Mouse (Mus musculus): Measurements from ENCODE around the gene Pate2.
A peak's percentile ranks its signal among the peaks of the same experiment; 100 is the strongest.
"Not testable (repeated sequence)": the region's sequence is repeated elsewhere in the genome, so short reads cannot be mapped to it uniquely, and the experiment has no call there.

Gene Pate2

DNA sequence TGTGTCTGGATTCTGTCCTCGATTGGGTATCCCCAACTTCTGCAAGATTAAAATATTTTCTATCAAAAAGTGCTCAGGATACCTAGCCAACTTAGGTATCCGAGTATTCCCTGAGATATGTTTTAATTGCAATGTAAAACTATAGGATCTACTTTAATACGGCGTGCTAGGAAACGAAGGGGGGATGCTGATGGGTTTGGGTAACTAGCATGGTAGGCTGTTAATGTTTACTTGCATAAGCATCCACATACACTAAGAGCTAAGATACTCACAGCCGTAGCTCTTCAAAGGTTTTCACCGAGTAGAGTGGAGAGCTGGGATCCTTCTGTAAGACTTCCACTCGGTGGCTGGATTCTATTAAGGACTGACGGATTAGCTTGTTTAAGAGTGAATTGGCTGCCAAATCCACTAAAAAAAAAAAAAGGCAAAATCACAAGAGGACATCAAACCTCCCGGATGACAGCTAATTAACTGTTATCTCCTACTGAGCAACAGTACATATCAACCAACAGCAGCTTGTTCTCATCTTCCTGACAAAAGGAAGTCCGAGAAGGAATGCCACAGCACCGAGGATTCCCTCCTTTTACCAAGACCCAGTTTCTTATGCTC is 13.5 kb upstream of the Pate2 start:
- DNase-seq (ENCODE audit: low spot score in 2 of 2): no peak

DNA sequence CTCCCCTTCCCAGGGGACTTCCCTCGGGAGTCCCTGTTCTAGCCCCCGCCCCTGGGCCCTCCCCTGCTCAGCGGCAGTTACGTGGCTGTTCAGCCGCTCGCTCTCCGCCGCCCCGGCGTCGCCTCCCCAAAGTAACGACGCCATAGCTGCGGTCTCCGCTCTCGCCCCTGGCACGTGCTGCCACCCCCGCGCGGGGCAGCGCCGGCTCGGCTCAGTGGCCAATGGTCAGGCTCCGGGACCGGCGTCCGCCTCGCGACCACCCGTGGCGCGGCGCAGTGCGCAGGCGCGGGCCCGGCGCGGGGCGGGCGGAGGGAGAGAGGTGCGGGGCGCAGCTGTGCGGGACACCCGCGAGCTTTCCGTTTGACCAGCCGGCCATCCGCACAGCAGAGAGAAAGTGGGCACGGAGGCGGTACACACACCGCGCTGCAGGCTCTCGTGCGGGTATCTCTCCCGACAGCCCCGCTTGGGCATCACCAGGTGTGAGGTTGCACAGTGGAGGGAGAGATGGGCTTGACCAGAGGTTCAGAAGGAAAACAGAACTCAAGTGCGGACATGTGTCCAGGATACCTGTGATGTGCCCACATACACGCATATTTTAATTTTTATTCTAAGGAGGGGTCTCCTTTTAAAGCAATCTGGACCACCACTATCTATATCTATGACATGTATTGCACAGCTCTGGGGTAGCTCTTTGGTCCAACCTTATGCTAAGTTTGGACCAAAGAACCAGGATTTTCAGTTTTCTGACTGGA is 11.7 kb upstream of the Pate2 start, which contains the start of the genes Ddx25 and Pus3:
Gene Ddx25, minus strand, starts transcription at position 272 of the 752 bp plus-strand sequence.
Gene Pus3, plus strand, starts transcription at position 339 of the 752 bp plus-strand sequence.
- peak; percentile 86 to 89 for DNase-seq (ENCODE audit: low spot score in 2 of 2)

DNA sequence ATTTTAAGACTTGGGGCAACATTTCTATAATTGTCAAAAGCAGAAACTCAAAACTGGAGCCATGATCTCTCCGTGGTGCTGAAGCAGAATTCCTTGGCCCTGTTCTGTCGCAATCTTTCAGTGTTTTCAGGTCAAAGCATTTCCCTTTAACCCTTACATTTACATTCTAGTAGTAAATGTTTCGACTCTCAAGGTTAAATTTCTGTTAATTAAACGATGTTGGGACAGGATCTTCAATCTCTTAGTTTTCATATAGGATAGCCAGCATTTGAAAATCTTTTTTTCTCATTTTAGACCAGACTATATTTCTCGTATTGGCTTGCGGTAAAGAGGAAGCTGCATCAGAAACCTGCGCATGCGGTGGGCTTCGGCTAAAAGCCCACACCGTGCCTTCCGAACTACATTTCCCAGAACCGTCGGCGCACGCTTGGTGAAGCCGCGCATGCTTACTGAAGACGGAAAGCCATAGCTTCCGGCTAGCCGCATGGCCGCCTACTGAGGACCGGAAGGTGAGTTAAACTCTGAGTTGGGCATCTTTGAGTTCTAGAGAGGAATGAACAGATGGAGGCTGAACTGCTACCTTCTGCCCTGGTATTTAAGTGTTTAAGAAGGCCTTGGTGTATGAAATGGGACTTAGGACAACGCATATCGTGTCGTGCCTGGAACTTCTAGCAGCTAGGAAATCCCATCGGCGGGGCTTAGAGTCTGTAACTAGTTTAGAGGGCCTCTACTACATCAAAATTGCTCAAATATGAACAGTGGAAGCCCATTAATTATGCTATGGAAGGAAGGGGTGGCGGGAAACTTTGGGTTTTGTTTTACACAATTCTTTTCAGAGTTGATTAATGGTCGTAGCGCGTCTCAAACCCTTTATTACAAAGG is 10.8 kb upstream of the Pate2 start:
- DNase-seq (ENCODE audit: low spot score in 2 of 2): peak; percentile 94 to 95

DNA sequence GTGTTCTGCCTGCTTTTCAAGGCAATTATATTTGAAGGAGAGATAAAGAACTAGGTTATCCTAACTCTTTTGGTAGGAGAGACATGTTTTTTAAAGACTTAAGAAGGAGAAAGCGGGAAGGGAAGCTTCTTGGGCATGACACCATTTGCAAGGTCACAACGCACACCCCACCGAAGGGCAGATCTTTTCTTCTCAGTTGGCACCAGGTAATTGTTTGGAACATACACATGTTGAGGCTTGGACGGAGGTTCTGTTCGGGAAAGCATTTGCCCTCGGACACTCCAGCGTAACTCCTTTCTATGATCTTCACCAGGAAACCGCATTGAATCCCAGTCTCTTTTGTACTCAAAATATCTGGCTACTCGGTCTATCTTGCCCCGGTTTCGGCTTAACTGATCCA is 9.0 kb upstream of the Pate2 start:
- DNase-seq (ENCODE audit: low spot score in 2 of 2): no peak

DNA sequence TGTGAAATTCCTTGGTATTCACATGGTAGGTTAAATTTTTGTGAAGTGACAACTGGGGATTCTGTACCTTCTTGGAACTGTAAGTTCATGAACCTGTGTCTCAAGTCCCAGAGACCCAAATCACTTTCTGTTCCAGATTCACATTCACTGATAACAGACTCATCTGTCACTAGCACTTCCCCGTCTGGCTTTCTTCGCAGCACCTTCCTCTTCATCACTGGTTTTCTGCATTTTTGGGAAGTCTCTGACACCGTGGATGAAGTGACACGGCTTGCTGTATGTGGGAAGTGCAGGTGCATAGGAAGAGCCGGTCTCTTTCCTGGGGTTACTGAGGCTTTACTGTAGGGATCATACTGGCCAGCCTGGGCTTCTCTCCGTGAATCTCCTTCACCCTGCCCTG is 8.5 kb upstream of the Pate2 start:
- DNase-seq (ENCODE audit: low spot score in 2 of 2): no peak

DNA sequence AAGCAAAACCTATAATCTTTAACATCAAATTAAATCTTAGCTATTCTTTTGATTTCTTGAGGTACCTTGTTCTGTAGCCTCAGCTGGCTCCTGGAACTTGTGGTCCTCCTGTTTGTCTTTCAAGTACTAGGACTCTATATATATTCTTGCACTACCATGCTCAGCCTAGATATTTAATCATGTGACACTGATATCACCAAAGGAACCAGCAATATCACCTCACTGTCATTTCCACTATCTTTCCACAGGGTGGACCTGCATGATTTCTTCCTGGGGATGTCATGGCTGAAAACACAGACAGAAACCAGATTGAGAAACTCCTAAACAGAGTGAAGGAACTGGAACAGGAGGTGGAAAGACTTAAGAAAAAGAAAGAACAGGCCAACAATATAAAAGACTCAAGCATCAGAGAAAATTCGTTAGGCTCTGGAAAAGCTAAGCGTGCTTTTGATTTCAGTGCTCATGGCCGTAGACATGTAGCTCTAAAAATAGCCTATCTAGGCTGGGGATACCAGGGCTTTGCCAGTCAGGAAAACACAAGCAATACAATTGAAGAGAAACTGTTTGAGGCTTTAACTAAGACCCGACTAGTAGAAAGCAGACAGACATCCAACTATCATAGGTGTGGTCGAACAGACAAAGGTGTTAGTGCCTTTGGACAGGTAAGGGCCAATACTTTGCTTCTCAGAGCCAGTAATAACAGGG is 5.4 kb upstream of the Pate2 start:
- no peak for DNase-seq (ENCODE audit: low spot score in 2 of 2)

DNA sequence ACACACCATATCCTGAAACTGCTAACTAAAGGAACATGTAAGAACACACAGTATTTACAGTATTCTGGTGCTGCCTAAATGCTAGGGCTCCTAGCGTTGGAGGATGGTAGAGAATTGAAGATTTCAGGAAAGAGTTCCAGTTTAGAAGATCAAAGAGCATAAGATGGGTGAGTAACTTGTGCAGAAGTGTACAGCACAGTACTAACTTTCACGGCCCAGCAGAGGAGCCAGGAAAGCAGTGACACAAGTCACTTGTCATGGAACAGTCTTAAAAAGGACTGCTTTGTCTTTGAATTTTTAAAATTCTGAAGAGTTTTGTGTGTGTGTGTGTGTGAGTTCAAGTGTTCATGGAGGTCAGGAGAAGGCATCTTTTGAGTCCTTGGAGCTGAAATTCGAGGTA is 2.1 kb upstream of the Pate2 start:
- DNase-seq (ENCODE audit: low spot score in 2 of 2): no peak

DNA sequence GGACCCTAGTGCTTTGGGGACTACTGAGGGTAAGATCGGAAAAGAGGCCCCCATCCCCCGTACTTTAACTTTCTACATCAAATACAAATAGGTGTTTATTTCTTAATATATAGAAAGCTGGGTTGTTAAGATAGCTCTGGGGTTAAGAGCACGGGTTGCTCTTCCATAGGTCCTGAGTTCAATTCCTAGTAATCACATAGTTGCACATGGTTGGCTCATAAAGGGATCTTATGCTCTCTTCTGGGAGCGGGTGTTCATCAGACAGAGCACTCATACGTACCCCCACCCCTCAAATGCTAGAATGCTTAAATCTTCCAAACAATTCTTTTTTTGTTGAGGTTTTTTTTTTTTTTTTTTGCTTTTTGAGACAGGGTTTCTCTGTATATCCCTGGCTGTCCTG is 579 bp downstream of the Pate2 start:
- no peak for DNase-seq (ENCODE audit: low spot score in 2 of 2)

DNA sequence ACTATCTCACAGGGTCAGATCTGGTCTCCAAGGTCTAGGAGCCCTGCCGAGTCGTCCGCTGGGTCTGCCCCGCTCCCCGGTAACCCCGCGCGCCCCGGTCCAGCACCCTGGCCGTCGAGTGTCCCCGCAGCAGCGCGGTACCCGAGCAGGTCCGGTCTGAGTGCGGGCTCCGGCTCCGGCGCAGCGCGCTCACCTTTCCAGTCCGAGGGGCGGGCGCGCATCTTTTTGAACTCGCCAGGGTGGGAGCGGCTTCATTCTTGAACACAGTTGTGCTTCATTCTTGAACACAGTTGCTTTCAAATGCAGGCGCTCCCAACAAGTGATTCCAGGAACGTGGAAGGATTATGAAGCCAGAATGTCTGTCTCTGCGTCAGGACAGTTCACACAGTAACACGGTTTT is 4.3 kb downstream of the Pate2 start:
- no peak for DNase-seq (ENCODE audit: low spot score in 2 of 2)

DNA sequence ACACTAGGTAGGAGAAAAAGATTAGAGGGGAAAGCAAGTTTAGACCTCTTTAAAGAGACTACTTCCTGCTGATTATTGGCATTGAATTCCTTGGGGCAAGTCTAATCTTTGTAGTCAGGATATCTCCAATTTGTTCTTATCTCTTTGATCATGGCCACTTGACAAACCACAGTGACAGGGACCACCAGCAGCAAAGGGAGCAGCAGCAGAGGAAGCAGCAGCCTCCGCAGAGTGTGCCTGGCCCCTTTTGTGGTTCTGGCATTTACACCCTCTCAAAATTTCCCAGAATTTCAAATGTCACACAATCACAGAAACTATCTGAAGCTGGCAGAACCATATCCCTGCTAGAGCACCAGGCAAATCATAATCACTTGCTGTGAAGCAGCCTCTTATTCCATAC is 17.6 kb downstream of the Pate2 start:
- DNase-seq (ENCODE audit: low spot score in 2 of 2): no peak

DNA sequence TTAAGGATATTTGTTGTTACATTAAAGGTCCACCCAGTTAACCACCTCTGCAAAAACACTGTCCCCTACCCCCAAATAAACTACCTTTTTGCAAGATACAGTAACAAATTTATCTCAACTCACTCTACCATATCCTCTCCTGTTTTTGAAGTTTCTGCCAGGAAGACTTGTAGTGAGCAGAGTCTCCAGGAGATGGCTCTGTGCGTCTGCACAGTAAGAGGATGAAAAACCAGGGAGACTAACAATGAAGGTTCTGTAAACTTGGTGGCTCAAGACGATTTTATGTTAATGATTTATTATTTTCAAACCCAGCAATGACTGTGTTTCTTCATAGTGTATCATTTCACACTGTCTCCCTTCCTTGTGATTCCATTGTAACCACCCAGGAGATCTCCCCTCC is 22.8 kb downstream of the Pate2 start:
- DNase-seq (ENCODE audit: low spot score in 2 of 2): peak; percentile 56 to 60

DNA sequence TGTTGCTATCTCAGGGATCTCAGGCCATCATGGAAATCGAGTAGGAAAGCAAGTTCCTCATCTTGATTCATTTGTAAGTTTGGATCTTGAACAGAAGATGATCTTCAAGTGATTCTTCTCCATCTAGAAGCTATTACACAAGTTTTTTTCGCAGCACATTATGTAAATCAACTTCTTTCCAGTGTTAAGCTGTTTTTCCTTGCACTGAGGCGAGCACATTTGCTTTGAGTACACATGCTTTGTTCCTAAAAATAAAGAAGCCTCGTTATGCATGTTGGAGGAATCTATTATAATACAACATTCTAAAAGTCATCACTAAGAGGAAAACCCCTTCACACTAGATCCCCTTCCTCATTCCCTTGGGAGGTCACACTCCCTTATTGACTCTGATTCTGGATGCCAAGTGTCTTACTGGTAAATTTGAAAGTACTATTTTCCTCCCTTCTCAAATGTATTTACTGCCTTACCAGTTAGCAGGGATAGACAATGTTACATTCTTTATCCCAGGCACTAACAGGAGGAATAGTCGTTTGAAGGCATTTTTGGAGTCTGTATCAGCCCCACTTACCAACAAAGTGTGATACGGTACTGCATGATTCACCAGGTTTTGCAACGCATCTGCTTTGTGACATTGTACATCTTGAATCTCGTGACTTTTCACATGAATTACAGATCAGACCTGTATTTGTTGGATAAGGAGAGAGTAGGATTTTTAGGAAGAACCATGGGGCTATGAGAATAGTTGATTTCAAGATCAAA is 37.7 kb downstream of the Pate2 start:
- peak in 1 of 2 experiments; percentile 29 for DNase-seq (ENCODE audit: low spot score in 2 of 2)

DNA sequence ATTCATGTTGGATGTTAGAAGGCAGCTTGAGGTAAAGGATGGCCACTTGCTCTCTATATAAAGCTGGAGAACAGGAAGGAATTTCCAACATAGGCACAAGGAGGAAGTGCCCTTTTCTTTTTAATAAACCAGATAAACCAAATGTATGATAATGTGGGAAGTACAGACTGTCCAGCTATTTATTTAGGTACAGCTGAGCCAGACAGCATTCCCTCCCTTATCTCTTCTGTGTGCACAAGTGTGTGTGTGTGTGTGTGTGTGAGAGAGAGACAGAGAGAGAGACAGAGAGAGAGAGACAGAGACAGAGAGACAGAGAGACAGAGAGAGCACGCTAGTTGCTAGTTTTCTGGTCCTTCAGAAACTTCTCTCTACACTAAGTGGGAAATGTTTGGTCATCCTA is 41.8 kb downstream of the Pate2 start, which contains the start of gene Pate4:
Gene Pate4, minus strand, starts transcription at position 101 of the 400 bp plus-strand sequence.
- no peak for DNase-seq (ENCODE audit: low spot score in 2 of 2)

DNA sequence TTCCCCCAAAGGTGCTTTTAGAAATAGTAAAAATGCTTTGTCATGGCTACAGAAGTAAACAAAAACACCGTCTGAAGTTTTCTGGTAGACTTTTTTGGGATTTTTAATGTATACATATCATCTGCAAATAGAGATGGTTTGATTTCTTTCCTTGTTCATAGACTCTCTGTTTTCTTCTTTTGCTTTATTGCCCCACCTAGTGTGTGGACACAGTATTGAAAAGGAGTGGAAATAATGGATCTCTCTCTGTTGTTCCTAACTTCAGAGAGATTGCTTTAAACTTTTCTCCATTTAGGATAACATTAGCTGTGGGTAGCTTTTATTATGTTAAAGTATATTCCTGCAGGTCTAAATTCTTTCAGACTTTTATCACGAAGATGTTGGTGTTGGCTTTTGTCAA is 43.9 kb downstream of the Pate2 start:
- no peak for DNase-seq (ENCODE audit: low spot score in 2 of 2)

DNA sequence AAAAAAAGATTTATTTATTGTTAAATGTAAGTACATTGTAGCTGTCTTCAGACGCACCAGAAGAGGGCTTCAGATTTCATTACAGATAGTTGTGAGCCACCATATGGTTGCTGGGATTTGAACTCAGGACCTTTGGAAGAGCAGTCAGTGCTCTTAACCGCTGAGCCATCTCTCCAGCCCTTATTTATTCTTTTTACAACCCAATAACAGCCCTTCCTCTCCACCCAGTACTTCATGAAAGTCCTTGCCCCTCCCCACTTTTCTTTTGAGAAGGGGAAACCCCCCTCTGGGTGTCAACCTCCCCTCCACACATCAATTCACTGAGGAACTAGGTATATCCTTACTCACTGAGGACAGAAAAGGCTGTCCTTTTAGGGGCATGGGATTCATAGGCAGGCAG is 46.7 kb downstream of the Pate2 start:
- DNase-seq (ENCODE audit: low spot score in 2 of 2): not testable (repeated sequence)

DNA sequence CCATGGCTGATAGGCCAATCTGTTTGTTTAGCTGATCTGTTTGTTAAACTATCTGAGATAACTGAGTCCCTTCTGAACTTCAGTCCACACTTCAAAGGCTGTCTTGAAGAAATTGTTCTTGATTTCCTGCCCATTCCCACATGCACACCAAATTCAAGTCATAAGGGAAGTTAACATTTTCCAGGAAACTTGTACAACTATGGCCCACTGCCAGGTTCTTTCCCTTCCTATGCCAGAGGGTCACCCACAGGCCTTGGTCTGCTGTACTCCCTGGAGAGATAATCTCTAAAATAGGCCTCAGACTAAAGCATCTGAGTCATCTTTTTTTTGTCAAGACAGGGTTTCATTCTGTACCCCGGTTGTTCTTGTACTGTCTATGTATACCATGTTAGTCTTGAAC is 62.9 kb downstream of the Pate2 start:
- DNase-seq (ENCODE audit: low spot score in 2 of 2): no peak

DNA sequence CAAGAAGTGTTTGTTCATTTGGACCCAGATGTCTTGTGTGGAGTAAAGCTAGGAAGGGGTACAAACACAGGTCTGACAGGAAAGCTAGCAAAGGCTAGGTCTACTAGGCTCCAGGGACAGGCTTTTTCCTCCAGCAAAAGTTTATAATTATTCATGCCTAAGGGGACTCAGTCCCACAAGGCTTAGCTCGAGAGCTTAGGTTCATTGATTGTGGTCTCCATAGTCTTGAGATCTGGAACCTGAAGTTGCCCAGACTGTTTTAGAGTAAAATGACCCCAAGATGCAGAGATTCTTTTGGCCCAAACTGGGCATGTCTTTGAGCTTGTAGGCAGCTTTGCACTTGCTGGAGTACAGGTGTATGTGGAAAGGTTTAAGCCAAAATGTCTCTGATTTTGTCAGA is 78.0 kb downstream of the Pate2 start, which contains the start of gene Pate3:
Gene Pate3, minus strand, starts transcription at position 101 of the 400 bp plus-strand sequence.
- no peak for DNase-seq (ENCODE audit: low spot score in 2 of 2)

DNA sequence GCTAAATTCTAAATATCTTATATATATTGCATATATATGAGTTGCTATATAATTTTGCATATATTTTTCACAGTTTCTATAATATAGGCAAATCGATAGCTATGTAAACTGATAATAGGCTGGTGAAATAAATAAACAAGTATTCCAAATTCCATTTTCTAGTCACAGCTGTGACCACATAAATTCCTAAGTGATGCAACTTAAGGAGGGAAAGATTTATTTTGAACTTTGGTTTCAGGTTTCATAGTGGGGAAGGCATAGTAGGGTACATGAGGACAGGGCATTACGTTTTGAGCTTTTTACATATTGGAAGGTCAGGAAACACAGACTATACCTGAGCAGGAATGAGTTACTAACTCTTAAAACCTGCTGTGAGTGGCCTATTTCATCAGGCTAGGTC is 103.5 kb downstream of the Pate2 start:
- no peak for DNase-seq (ENCODE audit: low spot score in 2 of 2)

DNA sequence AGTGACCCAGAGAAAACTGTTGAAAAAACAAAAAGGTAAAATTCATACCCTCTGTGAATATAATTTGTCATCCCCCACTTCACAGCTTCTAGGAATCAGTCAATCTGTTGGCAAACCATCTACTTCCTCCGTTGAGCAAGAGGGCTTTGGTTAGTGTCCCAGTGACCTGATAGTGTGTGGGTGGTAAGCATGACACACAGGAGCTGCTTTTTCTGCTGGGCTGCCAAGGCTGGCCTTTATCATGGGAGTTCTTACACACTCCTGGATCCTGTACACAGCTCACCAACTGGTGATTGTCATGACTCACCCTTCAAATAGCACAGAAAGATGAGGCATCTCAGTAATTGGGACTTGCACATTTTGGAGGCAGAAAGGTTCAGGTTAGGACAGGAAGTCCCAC is 116.9 kb downstream of the Pate2 start, which contains the start of gene Pate1:
Gene Pate1, minus strand, starts transcription at position 378 of the 400 bp plus-strand sequence.
- DNase-seq (ENCODE audit: low spot score in 2 of 2): no peak

DNA sequence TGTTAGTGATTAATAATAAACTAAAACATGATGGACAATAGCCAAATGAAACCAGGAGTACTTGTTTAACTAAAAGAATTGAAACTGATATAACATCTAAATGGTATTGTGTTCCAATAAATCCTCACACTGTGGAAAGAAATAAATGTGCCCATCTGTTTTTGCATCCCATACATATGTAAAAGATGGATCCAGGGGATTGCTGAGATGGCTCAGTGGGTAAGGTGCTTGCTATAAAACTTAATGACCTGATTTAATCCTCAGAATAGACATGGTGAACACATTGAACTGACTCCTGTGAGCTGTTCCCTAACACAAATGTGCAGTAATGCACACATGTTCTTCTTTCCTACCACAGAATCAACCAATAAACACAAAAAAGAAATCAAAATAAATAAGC is 121.8 kb downstream of the Pate2 start:
- DNase-seq (ENCODE audit: low spot score in 2 of 2): no peak

DNA sequence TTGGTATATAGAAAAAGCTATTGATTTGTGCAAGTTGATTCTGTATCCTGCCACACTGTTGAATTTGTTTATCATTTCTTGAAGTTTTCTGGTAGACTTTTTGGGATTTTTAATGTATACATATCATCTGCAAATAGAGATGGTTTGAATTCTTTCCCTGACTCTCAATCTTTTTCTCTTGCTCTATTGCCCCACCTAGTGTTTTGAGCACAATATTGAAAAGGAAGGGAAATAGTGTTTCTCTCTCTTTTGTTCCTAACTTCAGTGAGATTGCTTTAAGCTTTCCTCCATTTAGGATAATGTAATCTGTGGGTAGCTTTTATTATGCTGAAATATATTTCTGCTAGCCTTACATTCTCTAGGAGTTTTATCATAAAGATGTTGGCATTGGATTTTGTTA is 137.2 kb downstream of the Pate2 start:
- no peak for DNase-seq (ENCODE audit: low spot score in 2 of 2)
